Mouse (Mus musculus): ENCODE data around the gene Usp18.

The Usp18 gene

GRCm38 (mm10) chr6:121245127-121246036 lies at the start of gene Usp18:
Gene Usp18, plus strand, starts transcription at chr6:121245906.
- DNase-seq, result peak; percentile 92

- DNase-seq, result no peak
These were observed 47.8 kb upstream of the Usp18 start for GRCm38 (mm10) chr6:121197807-121198365.

GRCm38 (mm10) chr6:121200458-121200857 lies 45.2 kb upstream of the Usp18 start:
- no peak for DNase-seq

GRCm38 (mm10) chr6:121202026-121202425 lies 43.7 kb upstream of the Usp18 start:
- no peak for DNase-seq

- DNase-seq, result no peak
These were observed 39.2 kb upstream of the Usp18 start for GRCm38 (mm10) chr6:121206481-121206880.

GRCm38 (mm10) chr6:121209584-121209983 lies 36.1 kb upstream of the Usp18 start:
- no peak for DNase-seq

GRCm38 (mm10) chr6:121210149-121210925 lies 35.4 kb upstream of the Usp18 start, which contains the start of gene Tuba8:
Gene Tuba8, plus strand, starts transcription at chr6:121210696.
- peak; percentile 64 for DNase-seq

- DNase-seq, result no peak
These were observed 34.8 kb upstream of the Usp18 start for GRCm38 (mm10) chr6:121210926-121211289.

- no peak for DNase-seq
These were observed 34.0 kb upstream of the Usp18 start for GRCm38 (mm10) chr6:121211743-121212142.

- DNase-seq, result no peak
These were observed 32.7 kb upstream of the Usp18 start for GRCm38 (mm10) chr6:121212988-121213387.

GRCm38 (mm10) chr6:121214221-121214620 lies 31.5 kb upstream of the Usp18 start:
- no peak for DNase-seq

GRCm38 (mm10) chr6:121214667-121215330 lies 30.9 kb upstream of the Usp18 start:
- no peak for DNase-seq

- no peak for DNase-seq
These were observed 30.4 kb upstream of the Usp18 start for GRCm38 (mm10) chr6:121215336-121215735.

GRCm38 (mm10) chr6:121215896-121216295 lies 29.8 kb upstream of the Usp18 start:
- no peak for DNase-seq

GRCm38 (mm10) chr6:121216589-121217255 lies 29.0 kb upstream of the Usp18 start:
- DNase-seq, result no peak

GRCm38 (mm10) chr6:121218002-121218401 lies 27.7 kb upstream of the Usp18 start:
- peak; percentile 54 for DNase-seq

- DNase-seq, result no peak
These were observed 26.3 kb upstream of the Usp18 start for GRCm38 (mm10) chr6:121219406-121219805.

GRCm38 (mm10) chr6:121220181-121220580 lies 25.5 kb upstream of the Usp18 start:
- no peak for DNase-seq

- no peak for DNase-seq
These were observed 23.7 kb upstream of the Usp18 start for GRCm38 (mm10) chr6:121221876-121222597.

GRCm38 (mm10) chr6:121223001-121223400 lies 22.7 kb upstream of the Usp18 start:
- no peak for DNase-seq

GRCm38 (mm10) chr6:121224067-121224466 lies 21.6 kb upstream of the Usp18 start:
- no peak for DNase-seq

- no peak for DNase-seq
These were observed 20.7 kb upstream of the Usp18 start for GRCm38 (mm10) chr6:121224993-121225392.
